Mouse (Mus musculus): ENCODE results near the gene Gm45213. TPM values are rescaled to one million over a fixed set of nuclear protein-coding genes. Genes with fewer than 3 reads are reported as not detected.

The Gm45213 gene
- polyA plus RNA-seq, 2 experiments: not detected

- Histone ChIP-seq H3K27ac (no peak overlapping the region), H3K9me3 (ENCODE audit: control insufficient read depth, low read length) (no peaks in the 10 kb centered on the region), H3K4me2 (ENCODE audit: low read depth) (no peak overlapping the region), H3K36me3 (replicated peaks; ENCODE audit: control insufficient read depth, insufficient read depth, low read depth) (no peaks in the 10 kb centered on the region), H3K4me1 (replicated peaks; ENCODE audit: control insufficient read depth in 2 of 2, insufficient read depth in 2 of 2, low read length in 1 of 2) (peaks cover 13 to 15% of the 10 kb centered on the region in 2 experiments), H3K27me3 (ENCODE audit: control insufficient read depth, insufficient read depth, low read length) (no peaks in the 10 kb centered on the region; the same call in 1 of the 2 replicates), H3K4me3 (ENCODE audit: insufficient read depth in 1 of 2, low read depth in 2 of 2, low read length in 2 of 2) (no peak overlapping the region), H3K9ac (replicated peaks) (no peak overlapping the region)
- no peak for TF ChIP-seq EP300 (IDR thresholded peaks at IDR 0.05; ENCODE audit: low read depth)
- peak; percentile 63 for TF ChIP-seq CTCF (IDR thresholded peaks at IDR 0.05; ENCODE audit: low read depth)
- 11% methylated on average over 7 of the region's 7 CpGs for WGBS (ENCODE audit: insufficient replicate concordance)
- DNase-seq (ENCODE audit: low read depth in 3 of 3, low spot score in 3 of 3) (no peak), ATAC-seq (ENCODE audit: insufficient read depth) (no peak)
Observed at GRCm38 (mm10) chr7:66107930-66108329, 64.5 kb downstream of the Gm45213 start.

GRCm38 (mm10) chr7:66108961-66109854, 65.8 kb downstream of the Gm45213 start, which contains the start of gene Chsy1:
Gene Chsy1 (plus strand): TSS chr7:66109515.
- H3K4me3 ChIP-seq (ENCODE audit: insufficient read depth in 1 of 2, low read depth in 2 of 2, low read length in 2 of 2): peak within 1 kb of the TSS; percentile 77 to 88
- no peaks in the 10 kb centered on the region for H3K36me3 ChIP-seq (replicated peaks; ENCODE audit: control insufficient read depth, insufficient read depth, low read depth)
- WGBS (ENCODE audit: insufficient replicate concordance): under 1% methylated on average over 90 of the region's 123 CpGs
- no peaks in the 10 kb centered on the region for H3K9me3 ChIP-seq (ENCODE audit: control insufficient read depth, low read length)
- peaks cover 23 to 25% of the 10 kb centered on the region in 2 experiments for H3K4me1 ChIP-seq (replicated peaks; ENCODE audit: control insufficient read depth in 2 of 2, insufficient read depth in 2 of 2, low read length in 1 of 2)
- H3K27me3 ChIP-seq (ENCODE audit: control insufficient read depth, insufficient read depth, low read length): no peaks in the 10 kb centered on the region; the same call in 1 of the 2 replicates
- peak within 1 kb of the TSS; percentile 73 for H3K27ac ChIP-seq
- DNase-seq (ENCODE audit: low read depth in 3 of 3, low spot score in 3 of 3) (peak; percentile 68 to 73 (median 73)), ATAC-seq (ENCODE audit: insufficient read depth) (peak; percentile 66)
- peak within 1 kb of the TSS; percentile 75 for H3K4me2 ChIP-seq (ENCODE audit: low read depth)
- peak within 1 kb of the TSS; percentile 84 for H3K9ac ChIP-seq (replicated peaks)
- TF ChIP-seq CTCF (IDR thresholded peaks at IDR 0.05; ENCODE audit: low read depth): no peak; the same call in 1 of the 2 replicates
- TF ChIP-seq EP300 (IDR thresholded peaks at IDR 0.05; ENCODE audit: low read depth): 0 out of 2 replicates have a peak, but pooled peaks have one; percentile 28

- H3K27ac ChIP-seq: peak overlapping the region; percentile 73
- H3K36me3 ChIP-seq (replicated peaks; ENCODE audit: control insufficient read depth, insufficient read depth, low read depth): no peaks in the 10 kb centered on the region
- no peak for TF ChIP-seq EP300 (IDR thresholded peaks at IDR 0.05; ENCODE audit: low read depth)
- TF ChIP-seq CTCF (IDR thresholded peaks at IDR 0.05; ENCODE audit: low read depth): no peak
- H3K4me1 ChIP-seq (replicated peaks; ENCODE audit: control insufficient read depth in 2 of 2, insufficient read depth in 2 of 2, low read length in 1 of 2): peaks cover 32 to 33% of the 10 kb centered on the region in 2 experiments
- peak overlapping the region; percentile 77 to 88 for H3K4me3 ChIP-seq (ENCODE audit: insufficient read depth in 1 of 2, low read depth in 2 of 2, low read length in 2 of 2)
- under 1% methylated on average over 59 of the region's 77 CpGs for WGBS (ENCODE audit: insufficient replicate concordance)
- DNase-seq (ENCODE audit: low read depth in 3 of 3, low spot score in 3 of 3) (peak in 1 of 3 experiments; percentile 31), ATAC-seq (ENCODE audit: insufficient read depth) (peak; percentile 47)
- peak overlapping the region; percentile 75 for H3K4me2 ChIP-seq (ENCODE audit: low read depth)
- no peaks in the 10 kb centered on the region; the same call in 1 of the 2 replicates for H3K27me3 ChIP-seq (ENCODE audit: control insufficient read depth, insufficient read depth, low read length)
- H3K9ac ChIP-seq (replicated peaks): peak overlapping the region; percentile 84
- no peaks in the 10 kb centered on the region for H3K9me3 ChIP-seq (ENCODE audit: control insufficient read depth, low read length)
Observed at GRCm38 (mm10) chr7:66109855-66110635, 66.6 kb downstream of the Gm45213 start.

- DNase-seq (ENCODE audit: low read depth in 3 of 3, low spot score in 3 of 3) (no peak), ATAC-seq (ENCODE audit: insufficient read depth) (no peak)
- TF ChIP-seq EP300 (IDR thresholded peaks at IDR 0.05; ENCODE audit: low read depth): no peak
- no peak for TF ChIP-seq CTCF (IDR thresholded peaks at IDR 0.05; ENCODE audit: low read depth)
- Histone ChIP-seq H3K4me3 (ENCODE audit: insufficient read depth in 1 of 2, low read depth in 2 of 2, low read length in 2 of 2) (peak overlapping the region; percentile 77 to 88), H3K4me2 (ENCODE audit: low read depth) (peak overlapping the region; percentile 75), H3K9me3 (ENCODE audit: control insufficient read depth, low read length) (no peaks in the 10 kb centered on the region), H3K4me1 (replicated peaks; ENCODE audit: control insufficient read depth in 2 of 2, insufficient read depth in 2 of 2, low read length in 1 of 2) (peaks cover 38 to 39% of the 10 kb centered on the region in 2 experiments), H3K27ac (peak overlapping the region; percentile 73), H3K9ac (replicated peaks) (peak overlapping the region; percentile 84), H3K27me3 (ENCODE audit: control insufficient read depth, insufficient read depth, low read length) (no peaks in the 10 kb centered on the region; the same call in 1 of the 2 replicates), H3K36me3 (replicated peaks; ENCODE audit: control insufficient read depth, insufficient read depth, low read depth) (no peaks in the 10 kb centered on the region)
- 7% methylated on average over 10 of the region's 10 CpGs for WGBS (ENCODE audit: insufficient replicate concordance)
Observed at GRCm38 (mm10) chr7:66110636-66111112, 67.3 kb downstream of the Gm45213 start.

All from liver, embryonic 14.5 days (tissue).